Mouse (Mus musculus) small intestine, adult 2 months (tissue): Measurements from ENCODE around the gene Ppard. TPM values are rescaled to one million over a fixed set of nuclear protein-coding genes. Genes with fewer than 3 reads are reported as not detected.

ENCODE experiments used
- H3K27ac ChIP-seq: fragments of 200-500 bp; 2 replicates; pipeline ENCODE4 v1.5.1; 2012; ENCODE audit warnings: low read depth, low read length, control low read depth, inconsistent platforms; ENCODE audit not compliant: insufficient read depth
- H3K27me3 ChIP-seq: fragments of 200-500 bp; 2 replicates; pipeline ENCODE4 v1.6.1; 2012; ENCODE audit warnings: mild to moderate bottlenecking, moderate library complexity, low read length, inconsistent platforms; ENCODE audit not compliant: control insufficient read depth, insufficient read depth
- H3K36me3 ChIP-seq: fragments of 200-500 bp; 2 replicates; pipeline ENCODE4 v1.6.1; 2012; ENCODE audit warnings: mild to moderate bottlenecking, low read length, control low read depth, inconsistent platforms; ENCODE audit not compliant: control insufficient read depth, insufficient read depth
- H3K4me1 ChIP-seq: fragments of 200-500 bp; 2 replicates; pipeline ENCODE4 v1.6.1; 2012; ENCODE audit warnings: low read length, inconsistent platforms, mixed read lengths; ENCODE audit not compliant: control insufficient read depth, insufficient read depth, insufficient read length
- H3K4me3 ChIP-seq: fragments of 200-500 bp; 2 replicates; pipeline ENCODE4 v1.5.1; 2012; ENCODE audit warnings: low read depth, mild to moderate bottlenecking, control low read depth, inconsistent platforms, low read length, moderate library complexity
- CTCF ChIP-seq: fragments of 200-500 bp; IDR thresholded peaks from 2 replicates; pipeline ENCODE4 v1.5.1; 2012; ENCODE audit warnings: low read depth, mild to moderate bottlenecking, control low read depth, inconsistent platforms, low read length, moderate library complexity, mixed read lengths; ENCODE audit not compliant: insufficient replicate concordance, insufficient read length; ENCODE audit errors: extremely low read depth
- POLR2A ChIP-seq: fragments of 200-500 bp; IDR thresholded peaks from 2 replicates; pipeline ENCODE4 v1.6.1; 2012; ENCODE audit warnings: low read depth, mild to moderate bottlenecking, control low read depth, inconsistent platforms, low read length, moderate library complexity
- WGBS: fragments of 180-500 bp; shearing (Covaris S2); methylation state at CpG from one replicate; pipeline ENCODE4 v1.1.7; 2018; 5-methylcytosine and 5-hydroxymethylcytosine counted together
- polyA plus RNA-seq: library from polyadenylated mRNA; depleted of rRNA; stranded (reverse); fragments of >200 nt; gene quantifications from 2 replicates; pipeline ENCODE4 v1.2.3, GENCODE M21; 2012

The Ppard gene
- polyA plus RNA-seq, 1 experiment: 203 TPM

DNA sequence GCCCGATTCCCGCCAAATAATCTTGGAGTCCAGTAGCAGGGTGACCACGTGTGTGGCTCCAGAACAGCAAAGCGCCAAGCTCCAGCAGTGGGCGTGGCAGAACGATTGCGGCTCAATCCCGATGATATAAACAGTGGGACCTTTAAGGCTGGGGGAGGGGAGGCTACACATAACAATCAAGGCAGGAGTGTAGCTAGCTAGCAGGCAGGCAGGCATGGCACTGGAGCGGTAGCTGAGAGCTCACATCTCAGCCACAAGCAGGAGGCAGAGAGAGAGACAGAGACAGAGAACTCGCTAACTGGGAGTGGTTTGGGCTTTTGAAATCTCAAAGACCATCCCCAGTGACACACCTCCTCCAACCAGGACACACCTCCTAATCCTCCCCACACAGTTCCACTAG is 72.7 kb downstream of the Ppard start:
- H3K27ac ChIP-seq: no peak overlapping the region
- WGBS: 60% methylated on average over 10 of the region's 10 CpGs
- peaks cover 16% of the 10 kb centered on the region for H3K36me3 ChIP-seq
- H3K27me3 ChIP-seq: no peaks in the 10 kb centered on the region
- no peak for TF ChIP-seq CTCF
- TF ChIP-seq POLR2A: no peak
- no peak overlapping the region for H3K4me3 ChIP-seq
- H3K4me1 ChIP-seq: peaks cover 3% of the 10 kb centered on the region; the same call in 1 of the 2 replicates

DNA sequence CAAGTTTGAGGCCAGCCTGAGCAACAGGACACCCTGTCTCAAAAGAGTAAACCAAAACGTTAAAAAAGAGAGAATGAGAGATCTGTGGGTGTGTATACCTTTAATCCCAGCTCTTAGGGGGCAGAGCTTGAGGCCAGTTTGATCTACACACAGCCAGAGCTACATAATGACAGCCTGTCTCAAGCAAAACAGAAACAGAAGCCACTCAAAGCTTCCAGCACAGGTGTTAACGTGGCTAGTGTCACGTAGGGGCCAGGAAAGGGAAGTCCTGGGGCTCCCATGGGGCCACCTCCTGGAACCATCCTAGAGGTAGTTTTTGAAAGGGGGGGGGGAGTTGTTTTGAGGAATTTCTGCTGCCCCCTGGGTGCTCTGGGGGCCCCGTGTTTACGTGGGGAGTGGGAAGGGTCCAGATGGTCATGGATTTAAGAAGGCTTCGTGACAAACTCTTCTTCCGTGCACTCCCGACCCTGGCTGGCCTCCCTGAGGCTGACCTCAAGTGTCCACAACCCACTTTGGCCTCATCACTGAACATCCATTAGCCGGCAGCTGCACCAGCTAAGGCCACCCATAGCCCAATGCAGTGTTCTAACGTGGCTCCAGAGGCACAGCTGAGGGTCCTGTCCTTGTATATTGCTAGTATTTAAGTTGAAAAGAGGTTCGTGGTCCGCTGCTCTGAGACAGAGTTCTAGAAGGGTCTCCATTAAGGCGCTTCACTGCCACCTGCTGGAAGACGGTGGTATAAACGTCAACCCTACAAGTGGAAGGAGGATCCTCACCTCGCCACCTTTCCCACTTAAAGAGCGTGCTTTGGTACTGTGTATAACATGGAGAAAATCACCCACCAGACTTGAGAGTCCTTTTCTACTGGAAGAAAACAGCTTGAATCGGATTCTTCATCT is 76.0 kb downstream of the Ppard start:
- Histone ChIP-seq H3K4me1 (peaks cover 3% of the 10 kb centered on the region; the same call in 1 of the 2 replicates), H3K36me3 (no peaks in the 10 kb centered on the region), H3K27ac (no peak overlapping the region), H3K27me3 (no peaks in the 10 kb centered on the region), H3K4me3 (peak overlapping the region; percentile 24; the same call in 1 of the 2 replicates)
- WGBS: 12% methylated on average over 18 of the region's 18 CpGs
- TF ChIP-seq POLR2A (no peak), CTCF (peak; percentile 91; the same call in 1 of the 2 replicates)

DNA sequence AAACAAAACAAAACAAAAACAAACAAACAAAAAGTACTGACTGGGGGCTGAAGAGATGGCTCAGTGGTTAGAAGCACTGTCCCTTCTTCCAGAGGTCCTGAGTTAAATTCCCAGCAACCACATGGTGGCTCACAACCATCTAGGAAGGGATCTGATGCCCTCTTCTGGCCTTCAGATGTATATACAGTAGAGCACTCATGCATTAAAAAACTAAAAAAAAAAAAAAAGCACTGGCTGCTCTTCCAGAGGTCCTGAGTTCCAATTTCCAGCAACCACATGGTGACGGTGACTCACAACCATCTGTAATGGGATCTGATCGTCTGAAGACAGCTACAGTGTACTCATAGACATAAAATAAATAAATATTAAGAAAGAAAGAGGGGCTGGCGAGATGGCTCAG is 78.3 kb downstream of the Ppard start:
- H3K4me3 ChIP-seq: no peak overlapping the region
- TF ChIP-seq CTCF (no peak), POLR2A (no peak)
- H3K27me3 ChIP-seq: no peaks in the 10 kb centered on the region
- peaks cover 9% of the 10 kb centered on the region; the same call in 1 of the 2 replicates for H3K4me1 ChIP-seq
- no peaks in the 10 kb centered on the region for H3K36me3 ChIP-seq
- WGBS: 78% methylated on average over 3 of the region's 3 CpGs
- no peak overlapping the region for H3K27ac ChIP-seq

DNA sequence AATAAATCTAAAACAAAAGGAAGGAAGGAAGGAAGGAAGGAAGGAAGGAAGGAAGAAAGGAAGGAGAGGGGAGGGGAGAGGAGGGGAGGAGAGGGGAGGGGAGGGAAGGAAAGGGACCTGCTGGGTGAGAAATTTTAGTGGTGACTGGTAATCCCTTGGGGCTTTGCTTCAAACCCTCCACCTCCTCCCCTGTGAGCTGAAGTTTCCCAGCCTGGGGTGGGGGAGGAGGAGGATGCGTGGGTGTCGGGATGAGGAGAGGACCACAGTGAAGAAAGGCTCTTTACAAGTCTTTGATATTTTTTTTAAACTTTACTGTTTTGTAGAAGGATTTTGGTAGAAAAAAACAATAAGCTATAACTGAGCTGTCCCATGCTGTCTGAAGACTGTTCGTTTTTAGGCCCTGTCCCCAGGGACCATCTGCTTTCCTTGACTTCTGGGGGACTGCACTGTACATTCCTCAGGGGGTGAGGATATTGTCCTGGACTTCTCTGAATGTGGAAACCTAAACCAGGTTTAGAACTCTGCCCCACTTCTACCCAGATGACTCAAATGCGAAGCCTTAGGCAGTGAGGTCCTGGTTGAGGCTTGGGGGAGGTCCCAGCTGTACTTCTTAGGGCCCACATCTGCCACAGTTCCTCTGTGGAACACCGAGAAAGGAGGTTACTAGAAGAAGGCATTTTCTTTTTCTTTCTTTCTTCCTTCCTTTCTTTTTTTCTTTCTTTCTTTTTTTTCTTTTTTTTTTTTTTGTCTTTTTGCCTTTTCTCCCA is 79.0 kb downstream of the Ppard start:
- Histone ChIP-seq H3K27me3 (no peaks in the 10 kb centered on the region), H3K4me3 (no peak overlapping the region), H3K4me1 (peaks cover 9% of the 10 kb centered on the region; the same call in 1 of the 2 replicates), H3K27ac (no peak overlapping the region), H3K36me3 (no peaks in the 10 kb centered on the region)
- 87% methylated on average over 5 of the region's 5 CpGs for WGBS
- TF ChIP-seq CTCF (no peak), POLR2A (no peak)

DNA sequence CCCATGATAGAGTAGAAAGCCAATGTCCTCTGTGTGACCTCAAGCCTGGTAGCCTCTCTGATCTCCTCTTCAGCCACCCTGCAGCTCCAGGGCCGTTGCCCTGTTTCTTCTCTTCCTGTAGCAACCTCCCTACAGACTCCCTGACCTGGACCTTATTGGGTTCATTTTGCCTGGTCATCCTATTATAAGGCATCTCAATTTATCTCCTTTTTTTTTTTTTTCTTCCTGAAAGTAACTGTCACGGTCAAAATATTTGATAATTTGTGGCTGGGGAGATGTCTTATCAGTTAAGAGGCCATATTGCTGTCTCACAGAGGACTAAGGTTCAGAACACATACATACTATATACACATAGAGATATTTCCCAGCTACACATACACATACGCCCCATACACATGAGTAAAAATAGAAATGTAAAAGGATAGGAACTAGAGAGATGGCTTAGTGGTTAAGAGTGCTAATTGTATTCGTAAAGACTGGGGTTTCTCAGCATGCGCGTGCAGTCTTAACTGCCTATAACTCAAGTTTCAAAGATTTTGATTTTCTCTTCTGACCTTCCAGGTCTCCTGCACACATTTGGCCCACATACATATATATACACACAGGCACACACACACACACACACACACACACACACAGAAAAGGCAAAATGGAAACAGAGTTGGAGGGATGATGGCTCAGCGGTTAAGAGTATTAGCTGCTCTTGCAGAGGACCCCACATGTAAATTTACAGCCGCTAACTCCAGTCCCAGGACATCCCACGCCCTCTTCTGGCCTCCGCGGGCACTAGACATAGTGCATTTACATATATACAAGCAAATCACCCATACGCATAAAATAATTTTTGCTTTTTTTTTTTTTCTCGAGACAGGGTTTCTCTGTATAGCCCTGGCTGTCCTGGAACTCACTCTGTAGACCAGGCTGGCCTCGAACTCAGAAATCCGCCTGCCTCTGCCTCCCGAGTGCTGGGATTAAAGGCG is 80.0 kb downstream of the Ppard start:
- WGBS: 25% methylated on average over 17 of the region's 17 CpGs
- H3K36me3 ChIP-seq: peaks cover 9% of the 10 kb centered on the region
- H3K27ac ChIP-seq: no peak overlapping the region
- peak overlapping the region; percentile 57 for H3K4me3 ChIP-seq
- H3K4me1 ChIP-seq: peaks cover 9% of the 10 kb centered on the region; the same call in 1 of the 2 replicates
- H3K27me3 ChIP-seq: no peaks in the 10 kb centered on the region
- TF ChIP-seq POLR2A (no peak), CTCF (peak; percentile 34; the same call in 1 of the 2 replicates)

DNA sequence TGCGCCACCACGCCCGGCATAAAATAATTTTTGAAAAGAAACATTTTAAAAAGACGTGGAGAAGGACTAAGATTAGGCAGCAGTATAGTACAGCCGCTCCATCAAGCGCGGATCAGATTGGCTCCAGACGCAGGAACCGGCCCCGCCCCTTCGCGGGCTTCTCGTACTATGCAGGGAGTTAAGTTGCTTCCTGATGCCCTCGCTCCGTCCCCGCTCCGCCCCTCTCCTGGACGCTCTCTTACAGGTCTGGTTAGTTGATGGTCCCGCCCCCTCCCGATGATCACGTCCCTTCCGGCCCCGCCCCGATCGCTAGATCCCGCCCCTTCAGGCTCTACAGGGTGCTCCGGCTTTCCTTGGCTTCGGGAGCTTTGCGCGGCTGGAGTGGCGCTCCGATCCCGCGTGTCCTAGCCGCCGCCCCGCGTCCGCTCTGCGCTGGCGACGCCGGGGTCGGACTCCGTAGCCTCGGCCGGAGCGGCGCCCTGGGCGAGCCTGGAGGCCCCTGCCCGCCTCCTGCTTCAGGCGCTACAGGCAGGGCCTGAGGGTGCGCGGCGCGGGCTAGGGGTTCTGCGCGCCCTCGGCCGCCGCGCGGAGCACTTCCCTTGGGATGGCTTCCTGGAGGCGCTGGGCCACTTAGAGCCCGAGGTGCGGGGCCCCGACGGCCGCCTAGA is 80.8 kb downstream of the Ppard start, which contains the start of gene Fance:
Gene Fance (plus strand): TSS at position 308 of the 668 bp plus-strand sequence.
- under 1% methylated on average over 68 of the region's 69 CpGs for WGBS
- Histone ChIP-seq H3K4me1 (peaks cover 9% of the 10 kb centered on the region; the same call in 1 of the 2 replicates), H3K27me3 (no peaks in the 10 kb centered on the region), H3K27ac (peak within 1 kb of the TSS; percentile 41; the same call in 1 of the 2 replicates), H3K4me3 (peak within 1 kb of the TSS; percentile 82), H3K36me3 (peaks cover 15% of the 10 kb centered on the region)
- peak; percentile 86 for TF ChIP-seq POLR2A
- no peak for TF ChIP-seq CTCF
